Mouse (Mus musculus): ENCODE measurements around the gene Ndufa11. TPM values are rescaled to one million over a fixed set of nuclear protein-coding genes. Genes with fewer than 3 reads are reported as not detected.

Ndufa11 gene
- total RNA-seq, 2 experiments from 2014 or later, result 796 to 811 TPM

DNA sequence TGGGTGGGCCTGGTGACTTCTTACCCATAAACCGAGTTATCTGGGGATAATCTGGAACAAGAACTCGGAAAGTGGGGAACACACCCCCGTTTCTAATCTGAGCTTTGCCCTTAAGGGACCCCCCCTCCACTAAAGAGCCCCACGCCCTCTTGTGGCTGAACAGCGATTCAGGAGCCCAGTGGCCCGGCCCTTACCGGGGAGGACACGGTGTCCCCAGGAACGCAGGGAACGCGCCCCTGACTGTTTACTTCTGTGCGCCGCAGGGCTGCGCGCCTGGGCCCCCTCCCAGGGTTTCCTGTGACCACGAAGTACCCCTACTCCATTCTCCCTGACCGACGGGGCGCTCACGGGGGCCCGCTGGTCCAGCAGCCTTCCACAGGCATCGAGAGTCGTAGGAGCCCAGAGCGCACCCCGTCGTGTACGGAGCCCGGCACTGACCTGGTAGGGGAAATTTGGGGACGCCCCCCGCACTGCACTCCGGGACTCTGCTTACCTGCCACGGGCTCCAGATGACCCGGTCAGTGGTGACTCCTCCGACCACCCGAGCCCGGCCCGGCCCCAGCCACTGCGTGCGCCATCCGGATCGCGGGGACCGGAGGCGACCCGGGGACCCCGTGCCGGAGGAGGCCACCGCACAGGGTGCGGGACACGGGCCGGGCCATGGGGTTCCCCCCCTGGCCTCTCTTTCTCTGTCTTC, 39.3 kb downstream of the Ndufa11 start:
- intact Hi-C loops (cut with DNase I), result loop anchor here (2.0 to 5.0 kb wide), 2 partner anchors 38 to 70 kb away; partner anchors contain the start of gene Vmac
- peak; percentile 43 to 62 for DNase-seq

DNA sequence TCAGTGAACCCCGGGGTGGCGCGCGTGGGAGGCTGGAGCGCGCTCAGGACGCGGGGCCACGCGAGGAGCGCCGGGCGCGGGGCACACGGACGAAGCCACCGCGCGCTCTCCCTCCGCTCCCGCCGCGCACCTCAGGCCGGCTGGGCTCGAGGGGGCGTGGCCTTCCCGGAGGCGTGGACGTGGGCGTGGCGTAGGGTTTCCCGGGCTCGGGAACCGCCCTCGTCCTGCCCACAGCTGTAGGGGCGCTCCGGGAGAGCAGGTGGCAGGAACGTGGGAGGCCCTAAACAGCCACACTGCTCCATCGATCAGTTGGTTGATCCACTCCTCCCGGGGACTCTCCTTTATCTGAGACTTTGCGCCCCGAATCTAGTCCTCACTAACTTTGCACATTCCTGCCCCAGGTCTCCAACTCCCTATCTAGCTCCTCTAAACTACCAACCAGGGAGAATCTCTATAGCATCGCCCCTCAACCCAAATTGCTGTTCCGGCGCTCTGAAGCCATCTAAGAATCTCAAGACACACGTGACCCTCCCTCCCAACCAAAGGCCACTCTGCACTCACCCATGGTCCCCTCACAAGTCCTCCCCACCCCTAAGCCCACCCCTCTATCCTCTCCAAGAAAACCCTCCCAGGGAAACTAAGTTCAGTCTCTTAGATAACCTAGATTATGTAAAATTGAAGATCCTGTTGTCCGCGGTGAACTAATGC, 40.0 kb downstream of the Ndufa11 start, which contains the start of gene Nrtn:
Gene Nrtn (minus strand): TSS at position 115 of the 708 bp plus-strand sequence.
- DNase-seq, result peak; percentile 85 to 91
- intact Hi-C loops (cut with DNase I), result loop anchor here (2.0 to 5.0 kb wide), 2 partner anchors 39 to 70 kb away; partner anchors contain the start of gene Vmac

- intact Hi-C loops (cut with DNase I), result loop anchor here (5.0 kb wide), 1 partner anchor 71 kb away; no protein-coding TSS in a partner anchor
- DNase-seq, result peak; percentile 54 to 77
These were observed 40.6 kb downstream of the Ndufa11 start for GRCm38 (mm10) chr17:56758132-56758531.

- intact Hi-C loops (cut with DNase I), result loop anchor here (5.0 kb wide), 1 partner anchor 72 kb away; no protein-coding TSS in a partner anchor
- DNase-seq, result no peak
These were observed 41.7 kb downstream of the Ndufa11 start for GRCm38 (mm10) chr17:56759261-56759660.

- no peak for DNase-seq
- intact Hi-C loops (cut with DNase I), result no loop called here
These were observed 43.5 kb downstream of the Ndufa11 start for GRCm38 (mm10) chr17:56761077-56761476.

- peak; percentile 92 to 93 for DNase-seq
- intact Hi-C loops (cut with DNase I), result no loop called here
These were observed 44.4 kb downstream of the Ndufa11 start for GRCm38 (mm10) chr17:56761991-56762410.

DNA sequence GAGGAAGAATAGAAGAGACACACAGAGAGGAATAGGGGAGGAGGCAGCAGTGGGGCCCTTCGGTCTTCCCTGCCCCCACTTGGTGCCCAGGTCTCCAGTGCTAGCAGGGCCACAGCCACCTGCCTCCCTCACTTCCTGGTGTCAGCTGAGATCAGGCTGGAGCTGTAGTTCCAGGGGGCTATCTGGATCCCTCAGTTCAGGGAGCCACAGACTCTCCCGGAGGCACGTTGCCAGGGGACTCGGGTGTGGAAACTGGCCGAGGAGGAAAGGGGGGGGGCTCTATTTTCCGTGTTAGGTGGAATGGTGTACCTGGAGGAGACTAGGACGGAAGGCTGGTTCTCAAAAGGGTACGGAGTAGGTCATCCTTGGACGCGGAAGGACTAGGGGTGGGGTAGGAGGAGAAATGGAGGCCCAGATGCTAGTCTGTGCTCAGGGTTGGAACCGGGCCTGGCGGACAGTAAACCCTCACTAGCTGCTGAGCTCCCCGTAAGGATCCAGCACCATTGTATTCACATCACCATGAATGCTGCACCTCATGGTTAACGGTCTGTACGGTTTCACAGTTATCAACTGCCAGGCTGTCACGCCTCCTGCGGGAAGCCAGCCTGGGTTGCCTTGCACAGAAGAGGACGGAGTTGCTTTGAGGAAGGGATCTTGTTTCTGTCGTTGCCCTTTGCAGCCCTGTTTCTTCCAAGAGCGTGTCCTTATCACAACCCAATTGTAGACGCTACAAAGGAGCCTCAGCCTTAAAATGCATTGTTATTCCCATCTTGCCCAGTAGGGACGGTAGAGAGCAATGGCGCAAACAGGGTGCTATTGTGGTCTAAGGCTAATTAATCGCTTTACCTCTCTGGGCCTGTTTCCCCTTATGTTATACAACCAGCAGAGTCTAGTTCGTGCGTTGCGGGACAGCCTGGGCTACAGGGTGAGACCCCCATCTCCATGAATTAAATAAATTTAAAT, 45.5 kb downstream of the Ndufa11 start:
- peak; percentile 55 to 72 for DNase-seq

GRCm38 (mm10) chr17:56763741-56764250, 46.2 kb downstream of the Ndufa11 start:
- intact Hi-C loops (cut with DNase I), result no loop called here
- no peak for DNase-seq

More for the DNA sequence above, 45.5 kb downstream of the Ndufa11 start:
- intact Hi-C loops (cut with DNase I), result no loop called here

- intact Hi-C loops (cut with DNase I), result no loop called here
- peak; percentile 85 for DNase-seq
These were observed 47.1 kb downstream of the Ndufa11 start, which contains the start of gene Dus3l for GRCm38 (mm10) chr17:56764474-56765354. Gene Dus3l, plus strand, starts transcription at chr17:56764757.

DNA sequence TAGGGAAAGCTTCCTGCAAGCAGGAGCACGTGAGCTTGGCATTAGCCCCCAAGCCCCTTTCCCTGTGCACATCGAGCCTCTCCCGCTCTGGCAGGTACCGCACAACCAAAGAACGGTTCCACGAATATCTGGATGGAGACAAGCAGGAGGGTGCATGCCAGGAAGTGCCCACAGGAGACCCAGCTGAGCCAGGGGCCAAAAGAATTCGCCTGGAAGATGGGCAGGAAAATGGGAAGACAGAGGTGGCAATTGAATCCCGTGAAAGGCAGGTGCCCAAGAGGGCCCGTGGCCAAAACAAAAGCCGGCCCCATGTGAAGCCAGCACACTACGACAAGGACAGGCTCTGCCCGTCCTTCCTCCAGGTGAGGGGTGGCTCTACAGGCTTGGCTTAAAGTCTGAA, 47.9 kb downstream of the Ndufa11 start:
- no peak for DNase-seq
- intact Hi-C loops (cut with DNase I), result no loop called here

DNA sequence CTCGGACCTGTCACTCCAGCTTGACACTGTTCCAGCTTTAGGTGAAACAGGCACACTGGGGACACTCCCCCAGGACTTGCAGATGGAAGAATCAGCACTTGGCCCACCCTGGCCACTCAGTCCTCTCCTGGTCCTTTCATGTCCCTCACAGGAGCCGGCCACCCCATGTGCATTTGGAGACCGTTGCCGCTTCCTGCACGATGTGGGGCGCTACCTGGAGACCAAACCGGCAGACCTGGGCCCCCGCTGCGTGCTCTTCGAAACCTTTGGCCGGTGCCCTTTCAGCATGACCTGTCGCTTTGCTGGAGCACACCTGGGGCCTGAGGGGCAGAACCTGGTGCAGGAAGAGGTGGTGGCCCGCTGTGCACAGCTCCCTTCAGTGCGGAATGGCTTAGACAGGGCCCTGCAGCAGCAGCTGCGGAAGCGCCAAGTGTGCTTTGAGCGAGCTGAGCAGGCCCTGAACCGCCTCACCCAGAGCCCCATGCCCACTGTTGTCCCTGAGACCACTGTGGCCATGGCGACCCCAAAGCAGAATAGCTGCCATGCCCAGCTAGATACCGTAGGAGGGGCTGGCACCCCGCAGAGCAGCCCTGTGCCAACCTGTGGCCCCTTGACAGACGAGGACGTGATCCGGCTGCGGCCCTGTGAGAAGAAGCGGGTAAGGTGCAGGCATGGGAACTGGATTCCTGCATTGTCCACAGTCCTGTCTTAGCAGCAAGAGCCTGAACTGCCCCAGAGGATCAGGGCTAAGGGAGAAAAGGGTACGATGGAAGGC, 49.3 kb downstream of the Ndufa11 start:
- intact Hi-C loops (cut with DNase I), result no loop called here
- DNase-seq, result no peak

- DNase-seq, result no peak
- intact Hi-C loops (cut with DNase I), result no loop called here
These were observed 50.1 kb downstream of the Ndufa11 start for GRCm38 (mm10) chr17:56767531-56768135.

DNA sequence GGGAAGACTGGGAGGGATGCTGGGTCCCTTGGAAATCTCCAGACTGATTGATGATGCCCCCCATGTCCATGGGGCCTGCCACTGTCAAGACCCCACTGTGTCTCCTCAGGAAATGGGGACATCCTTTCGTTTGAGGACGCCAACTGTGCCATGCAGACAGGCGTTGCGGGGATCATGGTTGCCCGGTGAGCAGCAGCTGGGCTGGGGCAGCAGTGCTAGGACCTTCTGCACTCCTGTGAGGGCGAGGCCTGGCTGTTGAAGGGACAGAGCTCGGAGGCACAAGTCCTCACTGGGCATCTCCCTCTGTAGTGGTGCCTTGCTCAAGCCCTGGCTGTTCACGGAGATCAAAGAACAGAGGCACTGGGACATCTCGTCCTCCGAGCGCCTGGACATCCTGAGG, 51.4 kb downstream of the Ndufa11 start:
- intact Hi-C loops (cut with DNase I), result no loop called here

GRCm38 (mm10) chr17:56769950-56770349, 52.4 kb downstream of the Ndufa11 start, which contains the start of gene Prr22:
Gene Prr22, plus strand, starts transcription at chr17:56770250.
- intact Hi-C loops (cut with DNase I), result no loop called here

More for the DNA sequence above, 51.4 kb downstream of the Ndufa11 start:
- DNase-seq, result no peak

More at GRCm38 (mm10) chr17:56769950-56770349, 52.4 kb downstream of the Ndufa11 start, which contains the start of gene Prr22:
- no peak for DNase-seq

Data from heart, postnatal 14 days (tissue).